Mouse (Mus musculus) heart, postnatal 0 days (tissue): ENCODE measurements at regions not wholly inside any gene's neighbourhood (a gene's known extent, or its start where the extent isn't known, plus 50 kb on each side); places are given as distances from the start of the nearest gene placed in this dataset.

Experiments
- CTCF ChIP-seq: IDR thresholded peaks from 2 replicates; pipeline ENCODE4 v1.5.1; 2016; ENCODE audit warnings: antibody characterized with exemption, control low read depth, low read depth
- EP300 ChIP-seq: IDR thresholded peaks from 2 replicates; pipeline ENCODE4 v1.6.1; 2016; ENCODE audit warnings: antibody characterized with exemption, low read depth

- TF ChIP-seq CTCF: no peak
- TF ChIP-seq EP300: no peak
Observed at GRCm38 (mm10) chr3:114343714-114344113, 313.4 kb downstream of the Col11a1 start.
